17 mouse cellular contexts compared by ENCODE assay signal in the genomic region with DNA sequence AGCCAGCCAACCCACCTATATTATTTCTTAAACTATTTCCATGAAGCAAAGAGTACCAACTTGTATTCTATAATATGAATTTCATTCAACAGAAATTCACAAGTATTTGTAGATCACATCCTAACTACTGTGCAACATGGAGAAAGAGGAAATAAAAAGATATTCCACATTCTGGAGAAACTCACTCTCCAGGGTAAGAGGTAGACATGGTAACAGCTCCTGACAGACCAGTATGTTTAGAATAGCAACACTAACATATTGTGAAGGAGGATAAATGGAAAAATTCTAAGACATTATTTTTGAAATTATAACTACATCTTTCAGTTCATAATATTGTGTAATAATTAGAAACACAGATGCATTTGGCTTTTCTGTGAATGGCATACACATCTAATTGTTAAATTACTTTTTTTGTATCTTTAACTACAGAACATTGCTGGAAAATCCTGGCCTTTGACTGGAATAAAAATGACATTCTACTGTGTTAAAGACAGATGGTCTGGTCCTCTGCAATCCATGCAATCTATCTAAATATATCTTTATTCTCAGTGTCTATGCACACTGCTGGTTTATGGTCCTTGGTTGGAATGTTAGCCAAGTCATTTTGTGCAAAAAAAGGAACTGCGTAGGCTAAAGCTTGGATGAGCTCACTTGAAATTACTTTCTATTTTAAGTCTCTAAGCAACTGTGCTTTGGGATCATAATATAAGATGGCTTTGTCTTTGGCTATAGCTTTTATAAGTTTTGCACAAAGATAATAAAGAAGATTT.
DNase-seq lines count a peak whose midpoint lies in the region.
"Had no signal": no experiment of that assay in that cellular context is flagged by ENCODE, and none has a peak within 500 bp of the region (broad histone marks: within the 10 kb centered on the region; RNA-seq: fewer than 3 reads in every experiment).

No protein-coding gene starts in this region.

- DNase-seq in cerebellum, adult 9-10 months: peak; percentile 5
- DNase-seq in cerebellum, postnatal 25 days: no peak
- peak; percentile 26 for DNase-seq in layer of hippocampus, adult 9-10 months (ENCODE audit: low spot score)
- no peak for DNase-seq in layer of hippocampus, postnatal 10 days (ENCODE audit: low spot score in 2 of 2)
- DNase-seq in right cerebral cortex, adult 18-20 months: peak; percentile 22
- no peak for DNase-seq in right cerebral cortex, postnatal 14 days
- DNase-seq in urinary bladder, postnatal 10 days (ENCODE audit: low spot score): no peak
- DNase-seq: adrenal gland, adult 8-10 months; cerebellum, adult 11 months; cerebellum, postnatal 10 days; gastrocnemius, postnatal 10 days; heart, postnatal 10 days; kidney, adult 9 months; kidney, postnatal 10 days; lung, postnatal 36 days; thymus, adult 2 months; thymus, postnatal 36 days had no signal

Comparison
In these comparisons a context has a peak if more than half of its experiments do, and no peak if none do; other contexts are left out.
1. DNase-seq: peak in cerebellum, adult 9-10 months (single experiment), layer of hippocampus, adult 9-10 months (single experiment) and right cerebral cortex, adult 18-20 months (single experiment); none in cerebellum, postnatal 25 days (0 of 2), layer of hippocampus, postnatal 10 days (0 of 2), right cerebral cortex, postnatal 14 days (single experiment) and urinary bladder, postnatal 10 days (single experiment).